Mouse (Mus musculus) ovary, adult 2 months (tissue): ENCODE results near the gene Ccdc136. TPM values are rescaled to one million over a fixed set of nuclear protein-coding genes. Genes with fewer than 3 reads are reported as not detected.

ENCODE experiments used
- polyA plus RNA-seq: library from polyadenylated mRNA; depleted of rRNA; stranded (reverse); fragments of >200 nt; gene quantifications from 2 replicates; pipeline ENCODE4 v1.2.3, GENCODE M21; 2012; rRNA removed

Ccdc136 gene
- polyA plus RNA-seq = 10.6 and 13.4 TPM in 2 replicates

GRCm38 (mm10) chr6:29395910-29396713 is at the start of gene Ccdc136:
TSS of gene Ccdc136 (plus strand) at chr6:29396309.

GRCm38 (mm10) chr6:29347665-29348370 is 48.3 kb upstream of the Ccdc136 start, which contains the start of gene Calu:
TSS of gene Calu (plus strand) at chr6:29348069.

GRCm38 (mm10) chr6:29388052-29388518 is 8.0 kb upstream of the Ccdc136 start, which contains the start of gene Opn1sw:
TSS of gene Opn1sw (minus strand) at chr6:29388468.

GRCm38 (mm10) chr6:29433038-29433803 is 37.1 kb downstream of the Ccdc136 start, which contains the start of gene Flnc:
TSS of gene Flnc (plus strand) at chr6:29433256.

GRCm38 (mm10) chr6:29467583-29468354 is 71.7 kb downstream of the Ccdc136 start, which contains the start of gene Atp6v1f:
TSS of gene Atp6v1f (plus strand) at chr6:29467718.

GRCm38 (mm10) chr6:29471137-29471536 is 75.0 kb downstream of the Ccdc136 start, which contains the start of gene Atp6v1fnb:
TSS of gene Atp6v1fnb (plus strand) at chr6:29471437.

Other genes starting within 250 kb of the Ccdc136 start
- 5.3 and 6.7 TPM in 2 replicates for gene Rbm28, start 231.3 kb upstream of the Ccdc136 start, polyA plus RNA-seq
- gene Prrt4, start 216.7 kb upstream of the Ccdc136 start, polyA plus RNA-seq = 22.1 and 26.0 TPM in 2 replicates
- gene Impdh1, start 179.9 kb upstream of the Ccdc136 start, polyA plus RNA-seq = 95.8 and 102 TPM in 2 replicates
- 16.4 and 19.0 TPM in 2 replicates for gene Hilpda, start 123.8 kb upstream of the Ccdc136 start, polyA plus RNA-seq
- gene Fam71f2, start 116.7 kb upstream of the Ccdc136 start, polyA plus RNA-seq = 0.78 and 0.97 TPM in 2 replicates
- not detected in 2 replicates for gene Fam71f1, start 77.2 kb upstream of the Ccdc136 start, polyA plus RNA-seq
- gene Calu, start 48.2 kb upstream of the Ccdc136 start, polyA plus RNA-seq = 50.6 and 64.4 TPM in 2 replicates
- gene Opn1sw, start 7.8 kb upstream of the Ccdc136 start, polyA plus RNA-seq = 0.70 and 1.8 TPM in 2 replicates
- gene Flnc, start 36.9 kb downstream of the Ccdc136 start, polyA plus RNA-seq = 30.3 and 40.6 TPM in 2 replicates
- gene Atp6v1f, start 71.4 kb downstream of the Ccdc136 start, polyA plus RNA-seq = 265 TPM in 2 replicates
- gene Atp6v1fnb, start 75.1 kb downstream of the Ccdc136 start, polyA plus RNA-seq = not detected in 2 replicates
- gene Kcp, start 111.6 kb downstream of the Ccdc136 start, polyA plus RNA-seq = 35.8 and 41.1 TPM in 2 replicates
- 22.0 and 22.5 TPM in 2 replicates for gene Irf5, start 130.3 kb downstream of the Ccdc136 start, polyA plus RNA-seq
- gene Tnpo3, start 213.6 kb downstream of the Ccdc136 start, polyA plus RNA-seq = 46.4 and 99.4 TPM in 2 replicates